8 mouse cellular contexts compared by ENCODE assay signal in genomic region chr10:127091507-127092396, GRCm38 (mm10). TPM values are rescaled to one million over a fixed set of nuclear protein-coding genes. Genes with fewer than 3 reads are reported as not detected.
A peak's percentile ranks its signal among the peaks of the same experiment; 100 is the strongest.
DNase-seq lines count a peak whose midpoint lies in the region; ATAC-seq and TF ChIP-seq lines count a peak whose summit lies in the region.

No protein-coding gene starts in this region.

- TF ChIP-seq CTCF in Patski (IDR thresholded peaks at IDR 0.05), result no peak

- H3K4me1 ChIP-seq in heart, embryonic 12.5 days (replicated peaks), result peaks cover 21% of the 10 kb centered on the region
- H3K4me1 ChIP-seq in forebrain, embryonic 14.5 days (ENCODE audit: control insufficient read depth, insufficient read depth, low read length), result peaks cover 18% of the 10 kb centered on the region
- peaks cover 3% of the 10 kb centered on the region; the same call in 1 of the 2 replicates for H3K4me1 ChIP-seq in limb, embryonic 11.5 days (ENCODE audit: control insufficient read depth, insufficient read depth, low read length)
- H3K4me1 ChIP-seq in midbrain, embryonic 14.5 days (ENCODE audit: control insufficient read depth, insufficient read depth, low read length), result 0 out of 2 replicates have a peak, but pooled peaks cover 9% of the 10 kb centered on the region

- 9% methylated on average over 42 of the region's 51 CpGs for WGBS in heart, embryonic 12.5 days
- WGBS in forebrain, embryonic 14.5 days, result 5% methylated on average over 46 of the region's 51 CpGs
- WGBS in limb, embryonic 11.5 days, result 7% methylated on average over 51 of the region's 51 CpGs
- WGBS in midbrain, embryonic 14.5 days, result 10% methylated on average over 51 of the region's 51 CpGs

- DNase-seq in heart, adult 8-10 months (ENCODE audit: low spot score), result no peak
- no peak for DNase-seq in Patski (ENCODE audit: low read depth, low spot score)
- DNase-seq in forebrain, embryonic 14.5 days (ENCODE audit: low spot score), result no peak
- no peak for DNase-seq in limb, embryonic 11.5 days (ENCODE audit: low spot score)
- DNase-seq in midbrain, embryonic 14.5 days, result peak; percentile 58
- no peak for DNase-seq in layer of hippocampus, adult 9-10 months (ENCODE audit: low spot score)
- DNase-seq in embryo, embryonic 11 days, result no peak

- peaks cover 72% of the 10 kb centered on the region for H3K27me3 ChIP-seq in heart, embryonic 12.5 days (replicated peaks)
- no peaks in the 10 kb centered on the region for H3K27me3 ChIP-seq in Patski
- peaks cover 41% of the 10 kb centered on the region for H3K27me3 ChIP-seq in forebrain, embryonic 14.5 days (replicated peaks; ENCODE audit: control insufficient read depth, insufficient read depth, low read length)
- H3K27me3 ChIP-seq in limb, embryonic 11.5 days (ENCODE audit: control insufficient read depth, insufficient read depth, low read length), result peaks cover 52% of the 10 kb centered on the region
- peaks cover 46% of the 10 kb centered on the region for H3K27me3 ChIP-seq in midbrain, embryonic 14.5 days (ENCODE audit: control insufficient read depth, insufficient read depth, low read length)

- CTCF ChIA-PET in Patski (lab: Charles Lee), result interaction anchor here (1.4 kb wide), 1 partner anchor 16 kb away, joined by 3 read pairs; no protein-coding TSS in a partner anchor

- no peak overlapping the region for H3K9ac ChIP-seq in heart, embryonic 12.5 days
- peak overlapping the region; percentile 48 for H3K9ac ChIP-seq in forebrain, embryonic 14.5 days (ENCODE audit: low read length)
- H3K9ac ChIP-seq in limb, embryonic 11.5 days (ENCODE audit: low read length), result no peak overlapping the region
- H3K9ac ChIP-seq in midbrain, embryonic 14.5 days (replicated peaks; ENCODE audit: low read length), result peak overlapping the region; percentile 14; the same call in 1 of the 2 replicates

- POLR2A ChIA-PET in Patski (lab: Charles Lee), result interaction anchor here (0.6 to 1.5 kb wide), 2 partner anchors 29 to 328 kb away, joined by 3 read pairs; partner anchors contain the start of gene Cdk4

- peak overlapping the region; percentile 27 for H3K4me3 ChIP-seq in heart, embryonic 12.5 days
- H3K4me3 ChIP-seq in forebrain, embryonic 14.5 days (ENCODE audit: low read depth, low read length), result peak overlapping the region; percentile 26
- H3K4me3 ChIP-seq in limb, embryonic 11.5 days (ENCODE audit: low read depth, low read length), result peak overlapping the region; percentile 14; the same call in 1 of the 2 replicates
- peak overlapping the region; percentile 19; the same call in 1 of the 2 replicates for H3K4me3 ChIP-seq in midbrain, embryonic 14.5 days (replicated peaks; ENCODE audit: low read depth, low read length)

- H3K4me2 ChIP-seq in heart, embryonic 12.5 days, result peak overlapping the region; percentile 26
- peak overlapping the region; percentile 55 for H3K4me2 ChIP-seq in forebrain, embryonic 14.5 days (ENCODE audit: low read length)
- H3K4me2 ChIP-seq in limb, embryonic 11.5 days (ENCODE audit: low read depth, severe bottlenecking), result no peak overlapping the region
- peak overlapping the region; percentile 42 for H3K4me2 ChIP-seq in midbrain, embryonic 14.5 days (ENCODE audit: low read length)

- no peak for ATAC-seq in heart, embryonic 12.5 days (ENCODE audit: insufficient number of reproducible peaks, low FRiP score)
- peak; percentile 38 for ATAC-seq in Patski
- peak; percentile 57 for ATAC-seq in forebrain, embryonic 14.5 days
- no peak for ATAC-seq in limb, embryonic 11.5 days (ENCODE audit: insufficient number of reproducible peaks, low FRiP score, low TSS enrichment, low read depth)
- ATAC-seq in midbrain, embryonic 14.5 days (ENCODE audit: low FRiP score, low TSS enrichment), result peak; percentile 29; the same call in 1 of the 2 replicates

- in situ Hi-C loops in Patski (cut with MboI; ENCODE audit: low pct_unique_long_range_greater_than_20kb), result no loop called here

- H3K9me3 ChIP-seq in heart, embryonic 12.5 days (replicated peaks), result no peaks in the 10 kb centered on the region
- no peaks in the 10 kb centered on the region for H3K9me3 ChIP-seq in forebrain, embryonic 14.5 days (replicated peaks; ENCODE audit: control insufficient read depth, low read length)
- H3K9me3 ChIP-seq in limb, embryonic 11.5 days (ENCODE audit: control insufficient read depth, low read length), result no peaks in the 10 kb centered on the region
- H3K9me3 ChIP-seq in midbrain, embryonic 14.5 days (ENCODE audit: control insufficient read depth, low read length), result no peaks in the 10 kb centered on the region

- peaks cover 13% of the 10 kb centered on the region for H3K36me3 ChIP-seq in heart, embryonic 12.5 days
- H3K36me3 ChIP-seq in forebrain, embryonic 14.5 days (ENCODE audit: control insufficient read depth, insufficient read depth, low read length), result peaks cover 30% of the 10 kb centered on the region
- peaks cover 3% of the 10 kb centered on the region; the same call in 1 of the 2 replicates for H3K36me3 ChIP-seq in limb, embryonic 11.5 days (ENCODE audit: control insufficient read depth, insufficient read depth, low read length)
- peaks cover 80% of the 10 kb centered on the region for H3K36me3 ChIP-seq in midbrain, embryonic 14.5 days (ENCODE audit: control insufficient read depth, insufficient read depth, low read length)

- no peak overlapping the region for H3K27ac ChIP-seq in heart, embryonic 12.5 days (ENCODE audit: poor library complexity, severe bottlenecking)
- no peak overlapping the region for H3K27ac ChIP-seq in forebrain, embryonic 14.5 days (ENCODE audit: low read depth, low read length)
- no peak overlapping the region for H3K27ac ChIP-seq in limb, embryonic 11.5 days (replicated peaks; ENCODE audit: low read depth, low read length)
- H3K27ac ChIP-seq in midbrain, embryonic 14.5 days (replicated peaks; ENCODE audit: low read depth, low read length), result no peak overlapping the region

RNA-seq across cellular contexts. Expression of gene Agap2, which starts 16.7 kb away (rescaled TPM):
- 0.03 TPM in 1 of 2 replicates, not detected in the other for polyA plus RNA-seq in heart, embryonic 12.5 days (2016; fragmentation: Nextera tagmentation; extraction: Ambion mirVana)
- 1 to 10 TPM; 3.6 to 6.1 (median 4.8) TPM for total RNA-seq in heart, adult 8-10 months (2022)
- polyA plus RNA-seq in Patski (2021), result 1.4 TPM
- 3.9 and 4.7 TPM in 2 replicates for polyA plus RNA-seq in forebrain, embryonic 14.5 days (2014; fragmentation: Nextera tagmentation; extraction: Ambion mirVana)
- 0.05 and 0.06 TPM in 2 replicates for polyA plus RNA-seq in limb, embryonic 11.5 days (2014; fragmentation: Nextera tagmentation; extraction: Ambion mirVana)
- 8.1 and 13.1 TPM in 2 replicates for polyA plus RNA-seq in midbrain, embryonic 14.5 days (2014; fragmentation: Nextera tagmentation; extraction: Ambion mirVana)

RNA-seq across cellular contexts. Expression of gene Tspan31, which starts 21.7 kb away (rescaled TPM):
- polyA plus RNA-seq in heart, embryonic 12.5 days (2016; fragmentation: Nextera tagmentation; extraction: Ambion mirVana), result 119 and 124 TPM in 2 replicates
- 10 to 100 TPM; 43.7 to 50.9 (median 48.6) TPM for total RNA-seq in heart, adult 8-10 months (2022)
- polyA plus RNA-seq in Patski (2021), result 116 TPM
- polyA plus RNA-seq in forebrain, embryonic 14.5 days (2014; fragmentation: Nextera tagmentation; extraction: Ambion mirVana), result 36.7 and 44.5 TPM in 2 replicates
- 123 and 134 TPM in 2 replicates for polyA plus RNA-seq in limb, embryonic 11.5 days (2014; fragmentation: Nextera tagmentation; extraction: Ambion mirVana)
- polyA plus RNA-seq in midbrain, embryonic 14.5 days (2014; fragmentation: Nextera tagmentation; extraction: Ambion mirVana), result 67.7 and 71.7 TPM in 2 replicates

RNA-seq across cellular contexts. Expression of gene Cdk4, which starts 28.4 kb away (rescaled TPM):
- 1,080 and 1,140 TPM in 2 replicates for polyA plus RNA-seq in heart, embryonic 12.5 days (2016; fragmentation: Nextera tagmentation; extraction: Ambion mirVana)
- total RNA-seq in heart, adult 8-10 months (2022), result 10 to 100 TPM; 74.9 to 90.0 (median 79.0) TPM
- polyA plus RNA-seq in Patski (2021), result 669 TPM
- polyA plus RNA-seq in forebrain, embryonic 14.5 days (2014; fragmentation: Nextera tagmentation; extraction: Ambion mirVana), result 1,959 and 2,468 TPM in 2 replicates
- 2,988 and 3,194 TPM in 2 replicates for polyA plus RNA-seq in limb, embryonic 11.5 days (2014; fragmentation: Nextera tagmentation; extraction: Ambion mirVana)
- polyA plus RNA-seq in midbrain, embryonic 14.5 days (2014; fragmentation: Nextera tagmentation; extraction: Ambion mirVana), result 1,072 and 1,231 TPM in 2 replicates

RNA-seq across cellular contexts. Expression of gene Os9, which starts 29.2 kb away (rescaled TPM):
- 52.2 and 52.4 TPM in 2 replicates for polyA plus RNA-seq in heart, embryonic 12.5 days (2016; fragmentation: Nextera tagmentation; extraction: Ambion mirVana)
- total RNA-seq in heart, adult 8-10 months (2022), result 10 to 100 TPM; 22.2 to 31.6 (median 24.1) TPM
- 173 TPM for polyA plus RNA-seq in Patski (2021)
- polyA plus RNA-seq in forebrain, embryonic 14.5 days (2014; fragmentation: Nextera tagmentation; extraction: Ambion mirVana), result 53.0 and 66.3 TPM in 2 replicates
- polyA plus RNA-seq in limb, embryonic 11.5 days (2014; fragmentation: Nextera tagmentation; extraction: Ambion mirVana), result 29.5 and 32.7 TPM in 2 replicates
- polyA plus RNA-seq in midbrain, embryonic 14.5 days (2014; fragmentation: Nextera tagmentation; extraction: Ambion mirVana), result 82.1 and 82.7 TPM in 2 replicates

RNA-seq across cellular contexts. Expression of gene March9, which starts 31.8 kb away (rescaled TPM):
- polyA plus RNA-seq in heart, embryonic 12.5 days (2016; fragmentation: Nextera tagmentation; extraction: Ambion mirVana), result 0.10 and 0.28 TPM in 2 replicates
- total RNA-seq in heart, adult 8-10 months (2022), result 1 to 10 TPM; 2.4 to 4.1 (median 3.3) TPM
- polyA plus RNA-seq in Patski (2021), result 28.6 TPM
- polyA plus RNA-seq in forebrain, embryonic 14.5 days (2014; fragmentation: Nextera tagmentation; extraction: Ambion mirVana), result 8.2 and 8.8 TPM in 2 replicates
- polyA plus RNA-seq in limb, embryonic 11.5 days (2014; fragmentation: Nextera tagmentation; extraction: Ambion mirVana), result 1.2 and 1.6 TPM in 2 replicates
- 11.8 and 17.4 TPM in 2 replicates for polyA plus RNA-seq in midbrain, embryonic 14.5 days (2014; fragmentation: Nextera tagmentation; extraction: Ambion mirVana)

Comparison
In these comparisons a context has a peak if more than half of its experiments do, and no peak if none do; other contexts are left out.
1. ATAC-seq: peak in Patski (single experiment), forebrain, embryonic 14.5 days (single experiment) and midbrain, embryonic 14.5 days (single experiment); none in heart, embryonic 12.5 days (single experiment) and limb, embryonic 11.5 days (single experiment).
2. H3K9ac ChIP-seq: peak in forebrain, embryonic 14.5 days (single experiment) and midbrain, embryonic 14.5 days (single experiment); none in heart, embryonic 12.5 days (single experiment) and limb, embryonic 11.5 days (single experiment).
3. Peak in every context shown above with its lines, with median percentiles within 50 percentile points of each other: H3K4me3 ChIP-seq.